Mouse (Mus musculus): ENCODE data around the gene Shisa7. TPM values are rescaled to one million over a fixed set of nuclear protein-coding genes. Genes with fewer than 3 reads are reported as not detected.

Gene Shisa7
- total RNA-seq, 2 experiments from 2014 or later, result 0.05 TPM; not detected in 1

Other genes starting within 250 kb of the Shisa7 start
Only the 30 nearest of the 33 such genes appear.
- 6.7 and 8.9 TPM in 2 replicates for gene Tmem86b, start 213.3 kb downstream of the Shisa7 start, total RNA-seq (2015)
- gene Tmem86b, start 213.3 kb downstream of the Shisa7 start, total RNA-seq (2017), result 15.2 and 22.4 TPM in 2 replicates
- 99.0 and 102 TPM in 2 replicates for gene Ppp6r1, start 185.7 kb downstream of the Shisa7 start, total RNA-seq (2015)
- gene Ppp6r1, start 185.7 kb downstream of the Shisa7 start, total RNA-seq (2017), result 124 and 144 TPM in 2 replicates
- 48.1 and 52.5 TPM in 2 replicates for gene Hspbp1, start 159.6 kb downstream of the Shisa7 start, total RNA-seq (2015)
- gene Hspbp1, start 159.6 kb downstream of the Shisa7 start, total RNA-seq (2017), result 20.2 and 26.2 TPM in 2 replicates
- gene Brsk1, start 154.1 kb downstream of the Shisa7 start, total RNA-seq (2015), result 0.44 TPM in 1 of 2 replicates, not detected in the other
- gene Brsk1, start 154.1 kb downstream of the Shisa7 start, total RNA-seq (2017), result not detected in 2 replicates
- 10.1 and 12.1 TPM in 2 replicates for gene Tmem150b, start 119.4 kb downstream of the Shisa7 start, total RNA-seq (2015)
- gene Tmem150b, start 119.4 kb downstream of the Shisa7 start, total RNA-seq (2017), result 23.0 and 24.4 TPM in 2 replicates
- 37.3 and 41.0 TPM in 2 replicates for gene Kmt5c, start 104.6 kb downstream of the Shisa7 start, total RNA-seq (2015)
- 50.1 and 55.6 TPM in 2 replicates for gene Kmt5c, start 104.6 kb downstream of the Shisa7 start, total RNA-seq (2017)
- gene Cox6b2, start 91.6 kb downstream of the Shisa7 start, total RNA-seq (2015), result 63.0 and 71.7 TPM in 2 replicates
- gene Cox6b2, start 91.6 kb downstream of the Shisa7 start, total RNA-seq (2017), result 44.2 and 66.7 TPM in 2 replicates
- not detected in 2 replicates for gene Fam71e2, start 73.4 kb downstream of the Shisa7 start, total RNA-seq (2015)
- gene Fam71e2, start 73.4 kb downstream of the Shisa7 start, total RNA-seq (2017), result not detected in 2 replicates
- gene Il11, start 61.8 kb downstream of the Shisa7 start, total RNA-seq (2015), result 0.17 TPM in 1 of 2 replicates, not detected in the other
- not detected in 2 replicates for gene Il11, start 61.8 kb downstream of the Shisa7 start, total RNA-seq (2017)
- gene Tmem190, start 61.8 kb downstream of the Shisa7 start, total RNA-seq (2015), result not detected in 2 replicates
- not detected in 2 replicates for gene Tmem190, start 61.8 kb downstream of the Shisa7 start, total RNA-seq (2017)
- gene Tmem238, start 55.0 kb downstream of the Shisa7 start, total RNA-seq (2015), result 6.2 and 10.5 TPM in 2 replicates
- gene Tmem238, start 55.0 kb downstream of the Shisa7 start, total RNA-seq (2017), result 5.4 and 5.5 TPM in 2 replicates
- 1,898 and 2,111 TPM in 2 replicates for gene Rpl28, start 51.8 kb downstream of the Shisa7 start, total RNA-seq (2015)
- gene Rpl28, start 51.8 kb downstream of the Shisa7 start, total RNA-seq (2017), result 686 and 710 TPM in 2 replicates
- gene Ube2s, start 32.1 kb downstream of the Shisa7 start, total RNA-seq (2015), result 280 and 341 TPM in 2 replicates
- 169 and 190 TPM in 2 replicates for gene Ube2s, start 32.1 kb downstream of the Shisa7 start, total RNA-seq (2017)
- 9.1 and 13.4 TPM in 2 replicates for gene Isoc2b, start 25.6 kb upstream of the Shisa7 start, total RNA-seq (2015)
- gene Isoc2b, start 25.6 kb upstream of the Shisa7 start, total RNA-seq (2017), result 34.9 and 98.1 TPM in 2 replicates
- gene Isoc2a, start 32.5 kb upstream of the Shisa7 start, total RNA-seq (2015), result 2.4 and 3.1 TPM in 2 replicates
- 7.3 and 8.7 TPM in 2 replicates for gene Isoc2a, start 32.5 kb upstream of the Shisa7 start, total RNA-seq (2017)
- gene Gm36210, start 61.8 kb upstream of the Shisa7 start, total RNA-seq (2015), result not detected in 2 replicates
- not detected in 2 replicates for gene Gm36210, start 61.8 kb upstream of the Shisa7 start, total RNA-seq (2017)
- 7.4 and 8.0 TPM in 2 replicates for gene Zfp628, start 70.5 kb upstream of the Shisa7 start, total RNA-seq (2015)
- 1.9 and 2.7 TPM in 2 replicates for gene Zfp628, start 70.5 kb upstream of the Shisa7 start, total RNA-seq (2017)
- gene Nat14, start 77.3 kb upstream of the Shisa7 start, total RNA-seq (2015), result 0.20 and 0.64 TPM in 2 replicates
- not detected in 2 replicates for gene Nat14, start 77.3 kb upstream of the Shisa7 start, total RNA-seq (2017)
- not detected in 2 replicates for gene Ssc5d, start 81.1 kb upstream of the Shisa7 start, total RNA-seq (2015)
- gene Ssc5d, start 81.1 kb upstream of the Shisa7 start, total RNA-seq (2017), result 0.10 TPM in 1 of 2 replicates, not detected in the other
- gene Sbk2, start 119.7 kb upstream of the Shisa7 start, total RNA-seq (2015), result not detected in 2 replicates
- not detected in 2 replicates for gene Sbk2, start 119.7 kb upstream of the Shisa7 start, total RNA-seq (2017)
- gene Sbk3, start 126.5 kb upstream of the Shisa7 start, total RNA-seq (2015), result not detected in 2 replicates
- not detected in 2 replicates for gene Sbk3, start 126.5 kb upstream of the Shisa7 start, total RNA-seq (2017)
- gene Zfp579, start 151.5 kb upstream of the Shisa7 start, total RNA-seq (2015), result 11.1 and 14.3 TPM in 2 replicates
- gene Zfp579, start 151.5 kb upstream of the Shisa7 start, total RNA-seq (2017), result 2.7 and 4.2 TPM in 2 replicates
- gene Zfp524, start 169.7 kb upstream of the Shisa7 start, total RNA-seq (2015), result 11.0 and 13.0 TPM in 2 replicates
- 5.5 and 7.4 TPM in 2 replicates for gene Zfp524, start 169.7 kb upstream of the Shisa7 start, total RNA-seq (2017)
- gene Fiz1, start 170.0 kb upstream of the Shisa7 start, total RNA-seq (2015), result 35.6 and 39.2 TPM in 2 replicates
- gene Fiz1, start 170.0 kb upstream of the Shisa7 start, total RNA-seq (2017), result 17.7 and 24.0 TPM in 2 replicates
- 1.9 and 4.6 TPM in 2 replicates for gene Gm44973, start 170.8 kb upstream of the Shisa7 start, total RNA-seq (2015)
- gene Gm44973, start 170.8 kb upstream of the Shisa7 start, total RNA-seq (2017), result not detected in 2 replicates
- gene Zfp865, start 175.7 kb upstream of the Shisa7 start, total RNA-seq (2015), result 13.2 and 14.5 TPM in 2 replicates
- gene Zfp865, start 175.7 kb upstream of the Shisa7 start, total RNA-seq (2017), result 12.4 and 14.4 TPM in 2 replicates
- 0.57 TPM in 1 of 2 replicates, not detected in the other for gene Ccdc106, start 175.9 kb upstream of the Shisa7 start, total RNA-seq (2015)
- gene Ccdc106, start 175.9 kb upstream of the Shisa7 start, total RNA-seq (2017), result 0.21 TPM in 1 of 2 replicates, not detected in the other
- gene 4632433K11Rik, start 189.4 kb upstream of the Shisa7 start, total RNA-seq (2015), result not detected in 2 replicates
- gene 4632433K11Rik, start 189.4 kb upstream of the Shisa7 start, total RNA-seq (2017), result 0.88 TPM in 1 of 2 replicates, not detected in the other
- 0.72 and 1.5 TPM in 2 replicates for gene Zfp784, start 193.8 kb upstream of the Shisa7 start, total RNA-seq (2015)
- 1.6 and 1.7 TPM in 2 replicates for gene Zfp784, start 193.8 kb upstream of the Shisa7 start, total RNA-seq (2017)
- gene Zfp580, start 206.8 kb upstream of the Shisa7 start, total RNA-seq (2015), result 2.3 and 3.0 TPM in 2 replicates
- 0.24 and 0.67 TPM in 2 replicates for gene Zfp580, start 206.8 kb upstream of the Shisa7 start, total RNA-seq (2017)

Data from megakaryocyte progenitor cell, adult 5-6 weeks (primary cell).